Mouse (Mus musculus) CD8-positive naive resting alpha-beta T cell, adult 57 days (primary cell): ENCODE measurements around the gene Usp15. TPM values are rescaled to one million over a fixed set of nuclear protein-coding genes. Genes with fewer than 3 reads are reported as not detected.

ENCODE experiments used
- total RNA-seq: library from RNA; stranded (reverse); gene quantifications from one replicate; pipeline ENCODE4 v1.2.4, GENCODE M21; 2023

The Usp15 gene
- 124 TPM for total RNA-seq

GRCm38 (mm10) chr10:123196835-123197559, at the start of gene Usp15:
TSS of gene Usp15 (minus strand) at chr10:123196995.

GRCm38 (mm10) chr10:123076245-123077023, 120.4 kb downstream of the Usp15 start, which contains the start of gene Mon2:
TSS of gene Mon2 (minus strand) at chr10:123076505.

Other genes starting within 250 kb of the Usp15 start
- 120 TPM for gene Mon2, start 120.5 kb downstream of the Usp15 start, total RNA-seq
- not detected for gene Fam19a2, start 67.0 kb upstream of the Usp15 start, total RNA-seq